Mouse (Mus musculus) intestine, embryonic 16.5 days (tissue): ENCODE results near the gene Tpgs1. TPM values are rescaled to one million over a fixed set of nuclear protein-coding genes. Genes with fewer than 3 reads are reported as not detected.

Source experiments
- ATAC-seq: fragments of 200-750 bp; cut with Nextera tagmentation; 2 replicates; pipeline ENCODE4 v1.8.0; 2017; ENCODE audit warnings: moderate TSS enrichment, moderate library complexity
- H3K27ac ChIP-seq: fragments of 300-500 bp; sonication (generic); 2 replicates; pipeline ENCODE4 v1.5.1; 2014; ENCODE audit warnings: mild to moderate bottlenecking, low read length
- H3K27me3 ChIP-seq: fragments of 300-500 bp; sonication (generic); replicated peaks from 2 replicates; pipeline ENCODE4 v1.6.1; 2014; ENCODE audit warnings: low read length, control low read depth, mixed read lengths; ENCODE audit not compliant: control insufficient read depth, insufficient read depth
- H3K36me3 ChIP-seq: fragments of 300-500 bp; sonication (generic); 2 replicates; pipeline ENCODE4 v1.6.1; 2014; ENCODE audit warnings: low read length, control low read depth; ENCODE audit not compliant: control insufficient read depth, insufficient read depth
- H3K4me1 ChIP-seq: fragments of 300-500 bp; sonication (generic); 2 replicates; pipeline ENCODE4 v1.6.1; 2014; ENCODE audit warnings: low read length, control low read depth, mixed read lengths; ENCODE audit not compliant: control insufficient read depth, insufficient read depth
- H3K4me2 ChIP-seq: fragments of 300-500 bp; sonication (generic); 2 replicates; pipeline ENCODE4 v1.6.1; 2014; ENCODE audit warnings: low read depth, low read length, control low read depth
- H3K4me3 ChIP-seq: fragments of 300-500 bp; sonication (generic); 2 replicates; pipeline ENCODE4 v1.5.1; 2014; ENCODE audit warnings: mild to moderate bottlenecking, low read length
- H3K9ac ChIP-seq: fragments of 300-500 bp; sonication (generic); 2 replicates; pipeline ENCODE4 v1.6.1; 2014; ENCODE audit warnings: low read depth, low read length
- H3K9me3 ChIP-seq: fragments of 300-500 bp; sonication (generic); 2 replicates; pipeline ENCODE4 v1.6.1; 2016; ENCODE audit warnings: low read length, control low read depth; ENCODE audit not compliant: control insufficient read depth
- WGBS: fragments of 180-500 bp; shearing (Covaris S2); extraction: QIAGEN DNeasy Blood & Tissue Kit; methylation state at CpG from one replicate; pipeline ENCODE4 v1.1.7; 2014; 5-methylcytosine and 5-hydroxymethylcytosine counted together
- polyA plus RNA-seq: library from polyadenylated mRNA; unstranded; fragments of >200 nt; fragmentation: Nextera tagmentation; extraction: Ambion mirVana; gene quantifications from 2 replicates; pipeline ENCODE4 v1.2.1, GENCODE M21; 2015

The Tpgs1 gene
- polyA plus RNA-seq, 1 experiment from 2014 or later = 64.4 TPM

GRCm38 (mm10) chr10:79637128-79638110 is 31.8 kb upstream of the Tpgs1 start, which contains the start of gene Shc2:
Gene Shc2 (minus strand): TSS chr10:79637918.
- Histone ChIP-seq H3K27ac (peak within 1 kb of the TSS; percentile 33; the same call in 1 of the 2 replicates), H3K4me3 (peak within 1 kb of the TSS; percentile 57), H3K9me3 (no peaks in the 10 kb centered on the region), H3K4me1 (peaks cover 16% of the 10 kb centered on the region), H3K9ac (peak within 1 kb of the TSS; percentile 64), H3K4me2 (peak within 1 kb of the TSS; percentile 94), H3K27me3 (peaks cover 10% of the 10 kb centered on the region; the same call in 1 of the 2 replicates), H3K36me3 (no peaks in the 10 kb centered on the region)
- under 1% methylated on average over 99 of the region's 116 CpGs for WGBS
- ATAC-seq = peak; percentile 71

DNA sequence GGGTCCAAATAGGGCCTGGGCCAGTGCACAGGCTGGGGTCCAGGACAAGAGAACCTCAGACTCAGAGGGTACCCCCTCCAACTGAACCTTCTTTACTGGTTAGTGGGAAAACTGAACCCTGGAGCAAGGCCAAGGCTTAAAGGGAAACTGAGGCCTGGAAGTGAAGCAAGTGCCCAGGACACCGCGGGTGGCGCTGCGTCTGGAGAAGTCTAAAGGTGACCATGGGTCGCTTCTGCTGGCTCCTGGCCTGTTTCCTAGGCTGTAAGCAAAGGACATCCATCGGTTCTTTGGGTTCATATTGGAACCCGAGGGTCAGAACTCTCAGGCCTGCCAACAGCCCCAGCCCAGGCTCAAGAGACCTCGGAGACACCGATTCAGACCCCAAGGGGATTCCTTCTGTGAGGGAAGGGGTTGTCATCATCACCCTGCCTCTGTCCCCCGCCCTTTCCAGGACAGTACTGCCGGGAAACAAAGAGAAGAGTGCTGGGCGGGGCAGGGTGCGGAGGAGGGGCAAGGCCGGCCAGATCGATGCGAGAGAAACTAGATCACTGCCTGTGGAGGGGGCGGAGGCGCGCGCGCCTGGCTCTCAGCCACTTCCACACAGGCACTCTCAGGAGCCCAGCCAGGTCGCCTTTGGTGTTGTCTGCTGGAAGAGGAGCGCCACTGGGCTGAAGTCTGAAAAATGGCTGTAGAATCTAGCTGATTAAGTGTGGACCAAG is 30.5 kb upstream of the Tpgs1 start:
- Histone ChIP-seq H3K9me3 (no peaks in the 10 kb centered on the region), H3K36me3 (no peaks in the 10 kb centered on the region), H3K4me1 (peaks cover 16% of the 10 kb centered on the region), H3K9ac (peak overlapping the region; percentile 64), H3K27ac (peak overlapping the region; percentile 33; the same call in 1 of the 2 replicates), H3K27me3 (peaks cover 10% of the 10 kb centered on the region; the same call in 1 of the 2 replicates), H3K4me2 (peak overlapping the region; percentile 94), H3K4me3 (peak overlapping the region; percentile 57)
- 8% methylated on average over 23 of the region's 23 CpGs for WGBS
- ATAC-seq = peak; percentile 41

GRCm38 (mm10) chr10:79645711-79646110 is 23.5 kb upstream of the Tpgs1 start, which contains the start of gene Odf3l2:
Gene Odf3l2 (minus strand): TSS chr10:79645738.
- Histone ChIP-seq H3K9me3 (no peaks in the 10 kb centered on the region), H3K4me2 (no peak within 1 kb of the TSS), H3K27me3 (no peaks in the 10 kb centered on the region), H3K36me3 (no peaks in the 10 kb centered on the region), H3K27ac (no peak within 1 kb of the TSS), H3K9ac (no peak within 1 kb of the TSS), H3K4me3 (no peak within 1 kb of the TSS), H3K4me1 (no peaks in the 10 kb centered on the region)
- 70% methylated on average over 8 of the region's 8 CpGs for WGBS
- ATAC-seq = no peak

DNA sequence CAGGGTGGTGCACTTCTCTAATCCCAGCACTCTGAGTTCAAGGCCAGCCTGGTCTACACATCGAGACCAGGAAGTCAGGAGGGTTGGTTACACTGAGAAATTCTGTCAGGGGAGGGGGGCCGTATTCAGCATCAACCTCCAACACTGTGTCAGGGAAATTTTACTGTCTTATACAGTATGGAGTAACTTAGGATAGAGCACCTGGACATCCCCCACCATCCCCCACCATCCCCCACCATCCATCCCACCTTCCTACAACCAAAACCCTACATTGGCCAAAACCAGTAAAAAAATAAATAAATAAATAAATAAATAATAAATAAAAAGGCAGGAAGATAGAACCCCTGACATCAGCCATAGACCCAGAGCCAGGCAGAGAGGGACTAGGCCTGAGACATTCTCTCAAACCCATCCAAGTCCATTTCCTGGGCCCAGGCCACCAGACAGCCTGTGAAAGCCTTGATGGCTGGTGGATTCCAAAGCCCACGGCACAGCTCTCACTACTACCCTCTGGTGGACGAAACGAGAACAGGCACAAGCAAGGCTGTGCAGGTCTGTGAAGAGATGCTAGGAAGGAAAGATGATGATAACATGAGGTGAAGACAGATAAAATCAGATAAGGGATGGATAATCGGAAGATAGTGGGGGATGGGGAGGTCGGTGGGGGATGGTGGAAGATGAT is 20.0 kb upstream of the Tpgs1 start:
- WGBS = 29% methylated on average over 7 of the region's 7 CpGs

DNA sequence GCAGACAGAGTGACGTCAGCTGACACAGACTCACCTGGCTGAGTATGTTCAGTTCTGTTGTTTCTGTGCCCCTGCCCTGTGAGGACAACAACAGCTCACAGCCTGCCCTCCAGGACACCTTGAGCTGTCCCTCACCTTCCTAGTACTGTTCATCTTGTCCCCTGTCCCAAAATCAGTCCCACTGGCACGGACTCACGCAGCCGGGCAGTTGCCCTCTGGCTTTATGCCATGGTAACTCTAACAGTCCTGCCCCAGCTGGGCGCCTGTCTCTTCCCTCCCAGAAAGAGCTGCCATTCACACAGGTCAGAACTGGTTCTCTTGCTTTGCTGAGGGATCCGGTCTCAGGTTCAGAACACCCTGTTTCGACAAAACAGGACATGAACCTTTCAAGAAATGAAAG is 16.4 kb upstream of the Tpgs1 start:
- Histone ChIP-seq H3K27ac (no peak overlapping the region), H3K4me1 (no peaks in the 10 kb centered on the region), H3K4me2 (no peak overlapping the region), H3K9me3 (no peaks in the 10 kb centered on the region), H3K36me3 (no peaks in the 10 kb centered on the region), H3K27me3 (no peaks in the 10 kb centered on the region), H3K9ac (no peak overlapping the region), H3K4me3 (no peak overlapping the region)
- no peak for ATAC-seq
- WGBS = 79% methylated on average over 7 of the region's 7 CpGs

More for the DNA sequence above, 20.0 kb upstream of the Tpgs1 start:
- no peaks in the 10 kb centered on the region for H3K27me3 ChIP-seq
- peak; percentile 70 for ATAC-seq
- no peak overlapping the region for H3K9ac ChIP-seq
- H3K27ac ChIP-seq = no peak overlapping the region
- no peaks in the 10 kb centered on the region for H3K9me3 ChIP-seq
- no peaks in the 10 kb centered on the region for H3K4me1 ChIP-seq
- H3K4me3 ChIP-seq = no peak overlapping the region
- no peak overlapping the region for H3K4me2 ChIP-seq
- H3K36me3 ChIP-seq = no peaks in the 10 kb centered on the region

GRCm38 (mm10) chr10:79654946-79655395 is 14.2 kb upstream of the Tpgs1 start:
- Histone ChIP-seq H3K9ac (no peak overlapping the region), H3K4me2 (no peak overlapping the region), H3K27ac (no peak overlapping the region), H3K36me3 (no peaks in the 10 kb centered on the region), H3K4me1 (no peaks in the 10 kb centered on the region), H3K4me3 (no peak overlapping the region), H3K9me3 (no peaks in the 10 kb centered on the region), H3K27me3 (no peaks in the 10 kb centered on the region)
- ATAC-seq = 0 out of 2 replicates have a peak, but pooled peaks have one; percentile 33
- 35% methylated on average over 1 of the region's 1 CpGs for WGBS

DNA sequence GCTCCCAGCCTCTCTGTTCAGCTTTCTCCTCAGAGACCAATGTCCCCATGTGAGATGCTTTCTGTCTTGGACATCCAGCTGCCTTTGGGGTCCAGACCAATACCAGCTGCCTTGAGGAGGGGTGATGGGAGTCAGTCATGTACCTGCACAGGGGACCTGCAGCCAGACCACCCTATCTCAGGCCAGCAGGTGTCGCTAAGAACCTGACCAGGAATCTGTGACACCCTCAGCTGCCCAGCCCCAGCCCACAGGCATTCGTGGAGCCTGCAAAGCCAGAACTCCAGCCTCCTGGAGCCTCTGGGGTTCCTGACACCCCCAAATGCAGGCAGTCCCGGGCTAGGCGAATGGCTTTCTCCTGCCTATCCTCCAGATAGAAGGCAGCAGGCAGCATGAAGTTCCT is 10.3 kb upstream of the Tpgs1 start:
- ATAC-seq = no peak
- 21% methylated on average over 4 of the region's 4 CpGs for WGBS
- H3K27ac ChIP-seq = no peak overlapping the region

GRCm38 (mm10) chr10:79660298-79660697 is 8.9 kb upstream of the Tpgs1 start:
- Histone ChIP-seq H3K4me2 (no peak overlapping the region), H3K9me3 (no peaks in the 10 kb centered on the region), H3K4me1 (no peaks in the 10 kb centered on the region), H3K4me3 (no peak overlapping the region), H3K27me3 (no peaks in the 10 kb centered on the region), H3K36me3 (no peaks in the 10 kb centered on the region), H3K9ac (no peak overlapping the region), H3K27ac (no peak overlapping the region)
- no peak for ATAC-seq
- 74% methylated on average over 2 of the region's 2 CpGs for WGBS

More for the DNA sequence above, 10.3 kb upstream of the Tpgs1 start:
- H3K9me3 ChIP-seq = no peaks in the 10 kb centered on the region
- H3K9ac ChIP-seq = no peak overlapping the region
- no peaks in the 10 kb centered on the region for H3K27me3 ChIP-seq
- H3K4me2 ChIP-seq = no peak overlapping the region
- H3K4me3 ChIP-seq = no peak overlapping the region
- no peaks in the 10 kb centered on the region for H3K4me1 ChIP-seq
- H3K36me3 ChIP-seq = no peaks in the 10 kb centered on the region
